Mouse (Mus musculus) limb, embryonic 14.5 days (tissue): Measurements from ENCODE around the gene Hmgn2. TPM values are rescaled to one million over a fixed set of nuclear protein-coding genes. Genes with fewer than 3 reads are reported as not detected.
A peak's percentile ranks its signal among the peaks of the same experiment; 100 is the strongest.

Source experiments
- ATAC-seq: fragments of 200-750 bp; cut with Nextera tagmentation; 2 replicates; pipeline ENCODE4 v1.8.0; 2017; ENCODE audit warnings: low read depth, moderate number of reproducible peaks, moderate TSS enrichment; ENCODE audit not compliant: low FRiP score
- DNase-seq: peaks from one replicate; pipeline ENCODE4 v3.0.0-alpha.2; 2015; ENCODE audit warnings: low spot score
- H3K27ac ChIP-seq: fragments of 300-500 bp; sonication (generic); replicated peaks from 2 replicates; pipeline ENCODE4 v1.5.1; 2014; ENCODE audit warnings: low read depth, mild to moderate bottlenecking, low read length, moderate library complexity, mixed read lengths
- H3K27me3 ChIP-seq: fragments of 300-500 bp; sonication (generic); 2 replicates; pipeline ENCODE4 v1.6.1; 2014; ENCODE audit warnings: low read length, mixed read lengths; ENCODE audit not compliant: control insufficient read depth, insufficient read depth
- H3K36me3 ChIP-seq: fragments of 300-500 bp; sonication (generic); 2 replicates; pipeline ENCODE4 v1.6.1; 2014; ENCODE audit warnings: mild to moderate bottlenecking, low read length, moderate library complexity, mixed read lengths; ENCODE audit not compliant: control insufficient read depth, insufficient read depth
- H3K4me1 ChIP-seq: fragments of 300-500 bp; sonication (generic); 2 replicates; pipeline ENCODE4 v1.6.1; 2014; ENCODE audit warnings: antibody characterized with exemption, low read length, mixed read lengths; ENCODE audit not compliant: control insufficient read depth, insufficient read depth
- H3K4me2 ChIP-seq: fragments of 300-500 bp; sonication (generic); replicated peaks from 2 replicates; pipeline ENCODE4 v1.6.1; 2014; ENCODE audit warnings: low read depth, mild to moderate bottlenecking, low read length, moderate library complexity; ENCODE audit not compliant: severe bottlenecking
- H3K4me3 ChIP-seq: fragments of 300-500 bp; sonication (generic); replicated peaks from 2 replicates; pipeline ENCODE4 v1.5.1; 2014; ENCODE audit warnings: low read length
- H3K9ac ChIP-seq: fragments of 300-500 bp; sonication (generic); 2 replicates; pipeline ENCODE4 v1.6.1; 2014; ENCODE audit warnings: mild to moderate bottlenecking, low read depth, low read length, moderate library complexity; ENCODE audit not compliant: severe bottlenecking
- H3K9me3 ChIP-seq: fragments of 300-500 bp; sonication (generic); 2 replicates; pipeline ENCODE4 v1.6.1; 2016; ENCODE audit warnings: low read length; ENCODE audit not compliant: control insufficient read depth
- POLR2A ChIP-seq: fragments of 200-500 bp; IDR thresholded peaks from 2 replicates; pipeline ENCODE4 v1.8.0; 2012; ENCODE audit warnings: inconsistent platforms, mild to moderate bottlenecking, moderate library complexity, borderline replicate concordance; ENCODE audit not compliant: insufficient read depth, insufficient read length; ENCODE audit errors: extremely low read depth
- WGBS: fragments of 180-500 bp; shearing (Covaris S2); extraction: QIAGEN DNeasy Blood & Tissue Kit; methylation state at CpG from one replicate; pipeline ENCODE4 v1.1.7; 2014; 5-methylcytosine and 5-hydroxymethylcytosine counted together
- polyA plus RNA-seq, 2 experiments: library from polyadenylated mRNA; depleted of rRNA in 1 of 2; stranded (reverse) in 1 of 2; unstranded in 1 of 2; fragments of >200 nt; fragmentation: Nextera tagmentation in 1 of 2; extraction: Ambion mirVana in 1 of 2; gene quantifications; 2 replicates each; pipeline versions ENCODE4 v1.2.1 to v1.2.3; 2012 to 2014

The Hmgn2 gene
- polyA plus RNA-seq, 2 experiments: 861 to 2,302 TPM

GRCm38 (mm10) chr4:133970876-133971275 lies 2.4 kb upstream of the Hmgn2 start:
- no peak overlapping the region for H3K4me2 ChIP-seq
- H3K27me3 ChIP-seq: no peaks in the 10 kb centered on the region
- no peak overlapping the region for H3K27ac ChIP-seq
- H3K9ac ChIP-seq: no peak overlapping the region
- peaks cover 42% of the 10 kb centered on the region for H3K36me3 ChIP-seq
- peaks cover 12% of the 10 kb centered on the region for H3K4me1 ChIP-seq
- DNase-seq: no peak
- no peak overlapping the region for H3K4me3 ChIP-seq
- TF ChIP-seq POLR2A: no peak
- ATAC-seq: no peak
- WGBS: 89% methylated on average over 13 of the region's 13 CpGs
- H3K9me3 ChIP-seq: no peaks in the 10 kb centered on the region

GRCm38 (mm10) chr4:133970196-133970595 lies 1.7 kb upstream of the Hmgn2 start:
- no peak for TF ChIP-seq POLR2A
- Histone ChIP-seq H3K4me3 (no peak overlapping the region), H3K9ac (no peak overlapping the region), H3K9me3 (no peaks in the 10 kb centered on the region), H3K4me1 (peaks cover 12% of the 10 kb centered on the region), H3K4me2 (no peak overlapping the region), H3K27me3 (no peaks in the 10 kb centered on the region), H3K36me3 (peaks cover 46% of the 10 kb centered on the region), H3K27ac (no peak overlapping the region)
- ATAC-seq (no peak), DNase-seq (no peak)
- WGBS: 62% methylated on average over 4 of the region's 4 CpGs

GRCm38 (mm10) chr4:133969114-133969770 lies 792 bp upstream of the Hmgn2 start:
- 33% methylated on average over 8 of the region's 8 CpGs for WGBS
- Histone ChIP-seq H3K4me2 (peak overlapping the region; percentile 89; the same call in 1 of the 2 replicates), H3K4me3 (peak overlapping the region; percentile 76; the same call in 1 of the 2 replicates), H3K4me1 (peaks cover 12% of the 10 kb centered on the region), H3K9ac (no peak overlapping the region; the same call in 1 of the 2 replicates), H3K36me3 (peaks cover 45% of the 10 kb centered on the region), H3K9me3 (no peaks in the 10 kb centered on the region), H3K27ac (peak overlapping the region; percentile 99; the same call in 1 of the 2 replicates), H3K27me3 (no peaks in the 10 kb centered on the region)
- no peak for ATAC-seq
- TF ChIP-seq POLR2A: no peak
- DNase-seq: no peak

GRCm38 (mm10) chr4:133967866-133968149 lies 642 bp downstream of the Hmgn2 start:
- Histone ChIP-seq H3K9me3 (no peaks in the 10 kb centered on the region), H3K36me3 (peaks cover 57% of the 10 kb centered on the region), H3K9ac (peak overlapping the region; percentile 96), H3K4me2 (peak overlapping the region; percentile 89), H3K4me3 (peak overlapping the region; percentile 76), H3K27ac (peak overlapping the region; percentile 99), H3K4me1 (peaks cover 12% of the 10 kb centered on the region), H3K27me3 (no peaks in the 10 kb centered on the region)
- WGBS: under 1% methylated on average over 20 of the region's 29 CpGs
- ATAC-seq (peak; percentile 90), DNase-seq (peak; percentile 98)
- TF ChIP-seq POLR2A: no peak

- ATAC-seq: peak; percentile 77
- DNase-seq: peak; percentile 95
- Histone ChIP-seq H3K36me3 (peaks cover 54% of the 10 kb centered on the region), H3K4me2 (peak overlapping the region; percentile 89), H3K4me3 (peak overlapping the region; percentile 76), H3K9me3 (no peaks in the 10 kb centered on the region), H3K9ac (peak overlapping the region; percentile 96), H3K27me3 (no peaks in the 10 kb centered on the region), H3K4me1 (peaks cover 12% of the 10 kb centered on the region), H3K27ac (peak overlapping the region; percentile 99)
- TF ChIP-seq POLR2A: peak; percentile 78; the same call in 1 of the 2 replicates
- under 1% methylated on average over 55 of the region's 101 CpGs for WGBS
Observed at GRCm38 (mm10) chr4:133967138-133967865, 1.1 kb downstream of the Hmgn2 start.
